ENCODE assay signal across 21 mouse cellular contexts in genomic region chrX:166725761-166726503, GRCm38 (mm10).
DNase-seq lines count a peak whose midpoint lies in the region; ATAC-seq and TF ChIP-seq lines count a peak whose summit lies in the region.
"Had no signal": no experiment of that assay in that cellular context is flagged by ENCODE, and none has a peak within 500 bp of the region (broad histone marks: within the 10 kb centered on the region; RNA-seq: fewer than 3 reads in every experiment).

No protein-coding gene starts in this region.

- no peak overlapping the region for H3K9ac ChIP-seq in embryonic facial prominence, embryonic 14.5 days (ENCODE audit: low read depth, low read length)
- no peak overlapping the region for H3K9ac ChIP-seq in kidney, postnatal 0 days (ENCODE audit: low read depth, low read length)
- no peak overlapping the region for H3K9ac ChIP-seq in limb, embryonic 14.5 days (ENCODE audit: low read depth, low read length, severe bottlenecking)
- H3K9ac ChIP-seq: embryonic facial prominence, embryonic 15.5 days; heart, embryonic 15.5 days; hindbrain, embryonic 14.5 days had no signal

- H3K4me3 ChIP-seq in embryonic facial prominence, embryonic 14.5 days (ENCODE audit: low read depth, low read length), result no peak overlapping the region
- H3K4me3 ChIP-seq in embryonic facial prominence, embryonic 10.5 days, result no peak overlapping the region
- H3K4me3 ChIP-seq in kidney, postnatal 0 days (replicated peaks; ENCODE audit: low read depth, low read length), result no peak overlapping the region
- no peak overlapping the region for H3K4me3 ChIP-seq in kidney, adult 2 months (ENCODE audit: insufficient read depth, low read depth, low read length)
- no peak overlapping the region for H3K4me3 ChIP-seq in limb, embryonic 14.5 days (replicated peaks; ENCODE audit: low read length)
- H3K4me3 ChIP-seq: embryonic facial prominence, embryonic 15.5 days; erythroblast, embryonic 14.5 days; heart, adult 2 months; heart, embryonic 15.5 days had no signal

- no peak for TF ChIP-seq CTCF in kidney, postnatal 0 days (IDR thresholded peaks at IDR 0.05; ENCODE audit: low read depth)
- no peak for TF ChIP-seq CTCF in kidney, adult 2 months (conservative IDR thresholded peaks at IDR 0.05; ENCODE audit: insufficient read depth, insufficient read length, low read depth, low read length)

- ATAC-seq in embryonic facial prominence, embryonic 14.5 days (ENCODE audit: low read depth), result peak; percentile 53; the same call in 1 of the 2 replicates
- no peak for ATAC-seq in kidney, postnatal 0 days (replicated peaks; ENCODE audit: low FRiP score, low read depth)
- peak; percentile 73; the same call in 1 of the 2 replicates for ATAC-seq in limb, embryonic 14.5 days (ENCODE audit: low FRiP score, low read depth)
- ATAC-seq: activated CD4-positive, CD25-positive, alpha-beta regulatory T cell, adult 4 months; forebrain, embryonic 16.5 days; Patski had no signal

- no peak for TF ChIP-seq POLR2A in kidney, adult 2 months (IDR thresholded peaks at IDR 0.05; ENCODE audit: low read depth, low read length)
- no peak for TF ChIP-seq POLR2A in limb, embryonic 14.5 days (IDR thresholded peaks at IDR 0.05; ENCODE audit: borderline replicate concordance, extremely low read depth, insufficient read depth, insufficient read length)

- WGBS in embryonic facial prominence, embryonic 14.5 days, result 51% methylated on average over 6 of the region's 6 CpGs
- WGBS in embryonic facial prominence, embryonic 10.5 days, result 72% methylated on average over 6 of the region's 6 CpGs
- WGBS in kidney, postnatal 0 days, result 66% methylated on average over 6 of the region's 6 CpGs
- 71% methylated on average over 6 of the region's 6 CpGs for WGBS in kidney, adult 2 months
- WGBS in limb, embryonic 14.5 days, result 50% methylated on average over 6 of the region's 6 CpGs

- H3K27me3 ChIP-seq in embryonic facial prominence, embryonic 14.5 days (replicated peaks; ENCODE audit: control insufficient read depth, insufficient read depth, low read length), result peaks cover 23% of the 10 kb centered on the region
- H3K27me3 ChIP-seq in embryonic facial prominence, embryonic 10.5 days (replicated peaks; ENCODE audit: low read depth, poor library complexity, severe bottlenecking), result peaks cover 93% of the 10 kb centered on the region
- no peaks in the 10 kb centered on the region for H3K27me3 ChIP-seq in kidney, postnatal 0 days (ENCODE audit: insufficient read depth, low read length)
- no peaks in the 10 kb centered on the region for H3K27me3 ChIP-seq in kidney, adult 2 months (replicated peaks; ENCODE audit: control insufficient read depth, insufficient read depth, low read length)
- no peaks in the 10 kb centered on the region for H3K27me3 ChIP-seq in limb, embryonic 14.5 days (ENCODE audit: control insufficient read depth, insufficient read depth, low read length)
- H3K27me3 ChIP-seq: embryonic facial prominence, embryonic 15.5 days; heart, embryonic 15.5 days had no signal

- no peak overlapping the region for H3K4me2 ChIP-seq in embryonic facial prominence, embryonic 14.5 days (ENCODE audit: low read depth, low read length)
- no peak overlapping the region for H3K4me2 ChIP-seq in kidney, postnatal 0 days (ENCODE audit: low read length)
- H3K4me2 ChIP-seq in limb, embryonic 14.5 days (replicated peaks; ENCODE audit: low read depth, low read length, severe bottlenecking), result no peak overlapping the region
- H3K4me2 ChIP-seq: embryonic facial prominence, embryonic 15.5 days; heart, embryonic 11.5 days; heart, embryonic 15.5 days; hindbrain, embryonic 14.5 days had no signal

- peak; percentile 62 for DNase-seq in embryonic facial prominence, embryonic 14.5 days (ENCODE audit: low spot score)
- DNase-seq in embryonic facial prominence, embryonic 10.5 days (ENCODE audit: low spot score), result no peak
- DNase-seq in kidney, postnatal 0 days (ENCODE audit: low spot score), result peak; percentile 39
- DNase-seq in kidney, adult 2 months, result no peak
- DNase-seq in NIH3T3 (ENCODE audit: low read depth), result peak; percentile 2
- DNase-seq in limb, embryonic 14.5 days (ENCODE audit: low spot score), result peak; percentile 45
- DNase-seq in urinary bladder, postnatal 4 days (ENCODE audit: low spot score in 2 of 2), result no peak
- DNase-seq: adrenal gland, postnatal 14 days; cerebellum, adult 2 months; cerebellum, postnatal 25 days; gastrocnemius, postnatal 14 days; heart, adult 2 months; heart, postnatal 14 days had no signal

- H3K4me1 ChIP-seq in embryonic facial prominence, embryonic 14.5 days (ENCODE audit: control insufficient read depth, insufficient read depth, low read length), result no peaks in the 10 kb centered on the region; the same call in 1 of the 2 replicates
- H3K4me1 ChIP-seq in embryonic facial prominence, embryonic 10.5 days, result no peaks in the 10 kb centered on the region
- no peaks in the 10 kb centered on the region for H3K4me1 ChIP-seq in kidney, postnatal 0 days (replicated peaks; ENCODE audit: insufficient read depth, low read length)
- no peaks in the 10 kb centered on the region for H3K4me1 ChIP-seq in kidney, adult 2 months (ENCODE audit: control insufficient read depth, insufficient read depth, low read length)
- 0 out of 2 replicates have a peak, but pooled peaks cover 2% of the 10 kb centered on the region for H3K4me1 ChIP-seq in limb, embryonic 14.5 days (ENCODE audit: control insufficient read depth, insufficient read depth, low read length)
- H3K4me1 ChIP-seq: embryonic facial prominence, embryonic 15.5 days; heart, embryonic 15.5 days had no signal

- no peaks in the 10 kb centered on the region for H3K36me3 ChIP-seq in embryonic facial prominence, embryonic 14.5 days (ENCODE audit: control insufficient read depth, insufficient read depth, low read length)
- no peaks in the 10 kb centered on the region for H3K36me3 ChIP-seq in embryonic facial prominence, embryonic 10.5 days (replicated peaks)
- H3K36me3 ChIP-seq in kidney, postnatal 0 days (ENCODE audit: insufficient read depth, low read length), result no peaks in the 10 kb centered on the region
- H3K36me3 ChIP-seq in kidney, adult 2 months (ENCODE audit: control insufficient read depth, insufficient read depth, low read length), result no peaks in the 10 kb centered on the region
- no peaks in the 10 kb centered on the region for H3K36me3 ChIP-seq in limb, embryonic 14.5 days (ENCODE audit: control insufficient read depth, insufficient read depth, low read length)
- H3K36me3 ChIP-seq: embryonic facial prominence, embryonic 15.5 days; heart, embryonic 15.5 days had no signal

- no peaks in the 10 kb centered on the region for H3K9me3 ChIP-seq in embryonic facial prominence, embryonic 14.5 days (ENCODE audit: control insufficient read depth, low read length)
- H3K9me3 ChIP-seq in embryonic facial prominence, embryonic 10.5 days, result no peaks in the 10 kb centered on the region
- no peaks in the 10 kb centered on the region for H3K9me3 ChIP-seq in kidney, postnatal 0 days (replicated peaks; ENCODE audit: low read length)
- no peaks in the 10 kb centered on the region for H3K9me3 ChIP-seq in limb, embryonic 14.5 days (ENCODE audit: control insufficient read depth, low read length)
- H3K9me3 ChIP-seq: embryonic facial prominence, embryonic 15.5 days; heart, embryonic 15.5 days had no signal

- H3K27ac ChIP-seq in embryonic facial prominence, embryonic 14.5 days (replicated peaks; ENCODE audit: low read depth, low read length), result no peak overlapping the region
- H3K27ac ChIP-seq in embryonic facial prominence, embryonic 10.5 days (replicated peaks), result no peak overlapping the region
- no peak overlapping the region for H3K27ac ChIP-seq in kidney, postnatal 0 days
- H3K27ac ChIP-seq in kidney, adult 2 months (ENCODE audit: insufficient read depth, low read depth, low read length), result no peak overlapping the region
- no peak overlapping the region; the same call in 1 of the 2 replicates for H3K27ac ChIP-seq in limb, embryonic 14.5 days (replicated peaks; ENCODE audit: low read depth, low read length)
- H3K27ac ChIP-seq: embryonic facial prominence, embryonic 15.5 days; heart, adult 2 months; heart, embryonic 15.5 days; hindbrain, embryonic 14.5 days had no signal

Comparison
In these comparisons a context has a peak if more than half of its experiments do, and no peak if none do; other contexts are left out.
1. DNase-seq: peak in embryonic facial prominence, embryonic 14.5 days (single experiment), kidney, postnatal 0 days (single experiment), NIH3T3 (single experiment) and limb, embryonic 14.5 days (single experiment); none in embryonic facial prominence, embryonic 10.5 days (single experiment), kidney, adult 2 months (single experiment) and urinary bladder, postnatal 4 days (0 of 2).